Mouse (Mus musculus): ENCODE data around the gene Rtbdn. TPM values are rescaled to one million over a fixed set of nuclear protein-coding genes. Genes with fewer than 3 reads are reported as not detected.
A peak's percentile ranks its signal among the peaks of the same experiment; 100 is the strongest.

Gene Rtbdn
- polyA plus RNA-seq, 1 experiment, result not detected

GRCm38 (mm10) chr8:84936962-84937546 lies 9.7 kb upstream of the Rtbdn start, which contains the start of gene Mast1:
Gene Mast1 (minus strand): TSS chr8:84937359.
- WGBS, result 1% methylated on average over 50 of the region's 50 CpGs
- no peak within 1 kb of the TSS for H3K27ac ChIP-seq (ENCODE audit: control insufficient read depth, insufficient read depth, low read depth, low read length, poor library complexity)
- H3K4me3 ChIP-seq (replicated peaks; ENCODE audit: control insufficient read depth, low read depth, low read length), result no peak within 1 kb of the TSS
- no peaks in the 10 kb centered on the region; the same call in 1 of the 2 replicates for H3K4me1 ChIP-seq (ENCODE audit: control insufficient read depth, insufficient read depth, low read length)
- TF ChIP-seq POLR2A (IDR thresholded peaks at IDR 0.05; ENCODE audit: borderline replicate concordance, control insufficient read depth, low read depth, low read length), result no peak
- TF ChIP-seq CTCF (IDR thresholded peaks at IDR 0.05; ENCODE audit: control insufficient read depth, insufficient read depth, low read length), result peak; percentile 50; the same call in 1 of the 2 replicates

- TF ChIP-seq CTCF (IDR thresholded peaks at IDR 0.05; ENCODE audit: control insufficient read depth, insufficient read depth, low read length), result no peak
- TF ChIP-seq POLR2A (IDR thresholded peaks at IDR 0.05; ENCODE audit: borderline replicate concordance, control insufficient read depth, low read depth, low read length), result no peak
- Histone ChIP-seq H3K27ac (ENCODE audit: control insufficient read depth, insufficient read depth, low read depth, low read length, poor library complexity) (no peak overlapping the region), H3K4me3 (replicated peaks; ENCODE audit: control insufficient read depth, low read depth, low read length) (no peak overlapping the region), H3K4me1 (ENCODE audit: control insufficient read depth, insufficient read depth, low read length) (no peaks in the 10 kb centered on the region; the same call in 1 of the 2 replicates)
- WGBS, result 55% methylated on average over 13 of the region's 13 CpGs
Measured at GRCm38 (mm10) chr8:84937620-84938485, 8.9 kb upstream of the Rtbdn start.

GRCm38 (mm10) chr8:84943699-84944098 lies 3.1 kb upstream of the Rtbdn start:
- H3K4me3 ChIP-seq (replicated peaks; ENCODE audit: control insufficient read depth, low read depth, low read length), result no peak overlapping the region
- 28% methylated on average over 4 of the region's 4 CpGs for WGBS
- H3K4me1 ChIP-seq (ENCODE audit: control insufficient read depth, insufficient read depth, low read length), result no peaks in the 10 kb centered on the region
- no peak for TF ChIP-seq CTCF (IDR thresholded peaks at IDR 0.05; ENCODE audit: control insufficient read depth, insufficient read depth, low read length)
- TF ChIP-seq POLR2A (IDR thresholded peaks at IDR 0.05; ENCODE audit: borderline replicate concordance, control insufficient read depth, low read depth, low read length), result no peak
- no peak overlapping the region for H3K27ac ChIP-seq (ENCODE audit: control insufficient read depth, insufficient read depth, low read depth, low read length, poor library complexity)

- Histone ChIP-seq H3K27ac (ENCODE audit: control insufficient read depth, insufficient read depth, low read depth, low read length, poor library complexity) (no peak overlapping the region), H3K4me1 (ENCODE audit: control insufficient read depth, insufficient read depth, low read length) (no peaks in the 10 kb centered on the region), H3K4me3 (replicated peaks; ENCODE audit: control insufficient read depth, low read depth, low read length) (no peak overlapping the region)
- 5% methylated on average over 26 of the region's 26 CpGs for WGBS
- TF ChIP-seq POLR2A (IDR thresholded peaks at IDR 0.05; ENCODE audit: borderline replicate concordance, control insufficient read depth, low read depth, low read length) (no peak), CTCF (IDR thresholded peaks at IDR 0.05; ENCODE audit: control insufficient read depth, insufficient read depth, low read length) (no peak)
Measured at GRCm38 (mm10) chr8:84944478-84945160, 2.2 kb upstream of the Rtbdn start.

DNA sequence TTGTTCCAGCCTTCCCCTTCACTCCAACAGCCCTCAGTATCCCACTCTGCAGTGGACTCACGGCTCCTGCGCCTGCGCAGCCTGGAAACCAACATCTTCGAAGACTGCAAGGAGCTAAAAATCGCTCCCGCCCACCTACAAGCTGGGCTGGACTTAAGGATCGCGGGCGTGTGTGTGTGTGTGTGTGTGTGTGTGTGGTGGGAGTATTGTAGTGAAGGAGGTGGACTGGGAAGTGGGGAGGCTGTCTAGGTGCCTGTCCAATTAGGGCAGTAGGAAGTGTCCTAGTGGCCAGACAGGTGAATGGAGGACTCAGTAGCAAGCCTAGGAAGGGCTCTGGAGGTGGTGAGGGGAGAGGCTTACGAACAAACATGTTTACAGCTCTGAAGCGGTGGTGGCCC lies 1.6 kb upstream of the Rtbdn start:
- TF ChIP-seq CTCF (IDR thresholded peaks at IDR 0.05; ENCODE audit: control insufficient read depth, insufficient read depth, low read length) (no peak), POLR2A (IDR thresholded peaks at IDR 0.05; ENCODE audit: borderline replicate concordance, control insufficient read depth, low read depth, low read length) (no peak)
- Histone ChIP-seq H3K4me1 (ENCODE audit: control insufficient read depth, insufficient read depth, low read length) (no peaks in the 10 kb centered on the region), H3K27ac (ENCODE audit: control insufficient read depth, insufficient read depth, low read depth, low read length, poor library complexity) (no peak overlapping the region), H3K4me3 (replicated peaks; ENCODE audit: control insufficient read depth, low read depth, low read length) (no peak overlapping the region)
- 7% methylated on average over 11 of the region's 11 CpGs for WGBS

- no peak overlapping the region for H3K4me3 ChIP-seq (replicated peaks; ENCODE audit: control insufficient read depth, low read depth, low read length)
- 3% methylated on average over 50 of the region's 67 CpGs for WGBS
- TF ChIP-seq CTCF (IDR thresholded peaks at IDR 0.05; ENCODE audit: control insufficient read depth, insufficient read depth, low read length), result no peak
- no peak for TF ChIP-seq POLR2A (IDR thresholded peaks at IDR 0.05; ENCODE audit: borderline replicate concordance, control insufficient read depth, low read depth, low read length)
- H3K4me1 ChIP-seq (ENCODE audit: control insufficient read depth, insufficient read depth, low read length), result no peaks in the 10 kb centered on the region
- H3K27ac ChIP-seq (ENCODE audit: control insufficient read depth, insufficient read depth, low read depth, low read length, poor library complexity), result no peak overlapping the region
Measured at GRCm38 (mm10) chr8:84945633-84946527, 911 bp upstream of the Rtbdn start.

DNA sequence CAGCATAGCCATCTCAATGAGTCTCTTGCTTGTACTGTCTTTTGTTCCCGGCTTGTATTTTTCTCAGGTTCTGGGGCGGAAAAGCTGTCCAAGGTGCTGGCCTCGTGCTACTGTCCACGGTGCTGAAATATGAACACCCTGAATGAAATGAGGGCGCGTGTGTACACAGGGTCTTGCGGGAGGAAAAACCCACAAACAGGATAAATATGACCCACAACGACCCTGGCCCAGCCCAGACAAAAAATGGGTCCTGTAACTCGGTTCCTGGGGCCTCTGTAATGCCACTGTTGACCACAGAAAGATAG lies 402 bp downstream of the Rtbdn start:
- Histone ChIP-seq H3K27ac (ENCODE audit: control insufficient read depth, insufficient read depth, low read depth, low read length, poor library complexity) (no peak overlapping the region), H3K4me1 (ENCODE audit: control insufficient read depth, insufficient read depth, low read length) (no peaks in the 10 kb centered on the region), H3K4me3 (replicated peaks; ENCODE audit: control insufficient read depth, low read depth, low read length) (no peak overlapping the region)
- no peak for TF ChIP-seq CTCF (IDR thresholded peaks at IDR 0.05; ENCODE audit: control insufficient read depth, insufficient read depth, low read length)
- no peak for TF ChIP-seq POLR2A (IDR thresholded peaks at IDR 0.05; ENCODE audit: borderline replicate concordance, control insufficient read depth, low read depth, low read length)
- WGBS, result 12% methylated on average over 9 of the region's 9 CpGs
